Mouse (Mus musculus) mammary gland, adult 2 months (tissue): Measurements from ENCODE around the gene Afg3l1. TPM values are rescaled to one million over a fixed set of nuclear protein-coding genes. Genes with fewer than 3 reads are reported as not detected.

Experiments used
- polyA plus RNA-seq: library from polyadenylated mRNA; depleted of rRNA; stranded (reverse); fragments of >200 nt; gene quantifications from 2 replicates; pipeline ENCODE4 v1.2.3, GENCODE M21; 2012; ENCODE audit warnings: low replicate concordance; rRNA removed

The Afg3l1 gene
- 17.3 and 27.8 TPM in 2 replicates for polyA plus RNA-seq

GRCm38 (mm10) chr8:123477737-123478258 is at the start of gene Afg3l1:
Gene Afg3l1, plus strand, starts transcription at chr8:123477903.

GRCm38 (mm10) chr8:123514781-123515539 is 37.3 kb downstream of the Afg3l1 start, which contains the start of gene Dbndd1:
Gene Dbndd1, minus strand, starts transcription at chr8:123515463.

GRCm38 (mm10) chr8:123518667-123519066 is 41.0 kb downstream of the Afg3l1 start, which contains the start of gene Gas8:
Gene Gas8, plus strand, starts transcription at chr8:123518834.

Other genes with a start within 250 kb of the Afg3l1 start
- gene Spata2l, start 241.7 kb upstream of the Afg3l1 start, polyA plus RNA-seq: 9.0 and 19.4 TPM in 2 replicates
- gene Zfp276, start 223.7 kb upstream of the Afg3l1 start, polyA plus RNA-seq: 29.7 and 44.2 TPM in 2 replicates
- 84.1 and 191 TPM in 2 replicates for gene Vps9d1, start 223.6 kb upstream of the Afg3l1 start, polyA plus RNA-seq
- 10.7 and 17.3 TPM in 2 replicates for gene Fanca, start 159.3 kb upstream of the Afg3l1 start, polyA plus RNA-seq
- 2.0 and 2.3 TPM in 2 replicates for gene Spire2, start 145.2 kb upstream of the Afg3l1 start, polyA plus RNA-seq
- 170 and 237 TPM in 2 replicates for gene Tcf25, start 104.2 kb upstream of the Afg3l1 start, polyA plus RNA-seq
- not detected in 2 replicates for gene Mc1r, start 70.8 kb upstream of the Afg3l1 start, polyA plus RNA-seq
- 1.5 TPM in 2 replicates for gene Tubb3, start 66.5 kb upstream of the Afg3l1 start, polyA plus RNA-seq
- gene Def8, start 54.4 kb upstream of the Afg3l1 start, polyA plus RNA-seq: 29.8 and 38.0 TPM in 2 replicates
- gene Dbndd1, start 37.6 kb downstream of the Afg3l1 start, polyA plus RNA-seq: 0.34 and 0.57 TPM in 2 replicates
- gene Gas8, start 40.9 kb downstream of the Afg3l1 start, polyA plus RNA-seq: 4.8 and 6.8 TPM in 2 replicates
- 21.5 and 34.1 TPM in 2 replicates for gene Rhou, start 176.0 kb downstream of the Afg3l1 start, polyA plus RNA-seq